Mouse (Mus musculus) right cerebral cortex, postnatal 36 days (tissue): Measurements from ENCODE around the gene Nrg3.

Experiments used
- DNase-seq, 2 experiments: peaks; one replicate each; pipeline ENCODE4 v3.0.0; 2022; ENCODE audit warnings: low spot score in 2 of 2, mixed read lengths in 1 of 2

Gene Nrg3

DNA sequence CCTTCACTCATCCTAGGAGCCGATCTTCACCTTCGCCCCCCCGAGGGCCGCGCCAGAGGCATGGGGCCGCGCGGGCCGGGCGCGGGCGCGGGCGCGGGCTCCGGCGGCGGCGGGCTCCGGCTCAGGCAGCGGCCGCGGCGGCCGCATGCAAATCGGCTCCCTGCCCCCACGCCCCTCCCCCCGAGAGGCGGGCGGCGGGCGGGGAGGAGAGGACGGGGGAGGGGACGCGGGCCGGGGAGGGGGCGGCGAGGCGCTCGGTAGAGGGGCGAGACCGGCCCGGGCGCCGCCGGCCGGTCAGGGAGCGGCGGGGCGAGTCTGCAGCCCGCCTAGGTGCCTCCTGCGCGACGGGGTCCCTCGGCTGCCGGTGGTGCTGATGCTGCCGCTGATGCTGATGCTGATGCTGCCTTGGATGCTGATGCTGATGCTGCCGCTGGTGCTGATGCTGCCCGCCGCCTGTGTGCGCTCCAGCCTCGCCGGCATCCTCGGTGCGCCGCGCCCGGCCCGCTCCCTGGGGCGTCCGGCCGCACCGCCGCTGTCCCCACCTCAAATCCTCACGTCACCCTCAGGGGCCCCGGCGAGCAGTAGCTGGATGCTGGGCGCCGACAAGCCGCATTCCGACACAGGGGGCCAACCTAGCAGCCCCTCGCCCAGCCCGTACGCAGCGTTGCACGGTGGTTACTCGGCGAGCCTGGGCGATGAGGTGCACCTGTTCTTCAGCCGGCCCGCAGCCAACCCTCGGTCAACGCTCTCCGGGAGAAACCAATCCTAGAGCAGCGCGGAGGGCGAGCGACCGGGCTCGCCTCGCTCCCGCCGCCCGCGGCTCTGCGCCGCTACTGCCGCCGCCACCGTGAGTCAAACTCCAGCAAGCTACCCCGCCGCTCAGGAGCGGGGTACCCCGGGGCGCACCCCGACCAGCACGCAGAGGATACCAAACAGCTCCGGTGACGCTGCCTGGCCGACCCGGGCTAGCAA is at the start of gene Nrg3:
TSS of gene Nrg3 (minus strand) at position 299 of the 972 bp plus-strand sequence.
- DNase-seq, result peak; percentile 44 to 51

- DNase-seq, result no peak
Observed at GRCm38 (mm10) chr14:39508956-39509355, 36.1 kb upstream of the Nrg3 start.

DNA sequence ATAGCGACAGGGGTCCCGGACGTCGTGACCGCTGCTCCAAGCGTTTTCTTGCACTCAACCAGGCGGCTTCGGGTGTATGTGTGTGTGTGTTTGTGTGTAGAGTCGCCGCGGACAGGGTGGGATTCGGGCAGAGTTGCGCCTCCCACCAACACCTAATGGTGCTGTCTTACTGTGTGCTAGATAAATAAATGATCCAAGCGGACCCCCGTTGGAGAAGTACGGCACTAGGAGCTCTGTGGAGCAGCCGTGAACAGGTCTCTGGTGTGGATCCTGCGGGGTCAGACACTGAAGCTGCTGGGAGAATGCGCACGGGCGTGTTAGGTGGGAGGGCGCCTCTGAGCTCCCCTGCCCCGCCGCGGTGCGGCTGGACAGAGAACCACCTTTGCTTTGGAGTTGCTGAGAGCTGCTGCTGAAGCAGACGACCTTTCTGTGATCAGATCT is 903 bp upstream of the Nrg3 start:
- peak; percentile 49 to 60 for DNase-seq

DNA sequence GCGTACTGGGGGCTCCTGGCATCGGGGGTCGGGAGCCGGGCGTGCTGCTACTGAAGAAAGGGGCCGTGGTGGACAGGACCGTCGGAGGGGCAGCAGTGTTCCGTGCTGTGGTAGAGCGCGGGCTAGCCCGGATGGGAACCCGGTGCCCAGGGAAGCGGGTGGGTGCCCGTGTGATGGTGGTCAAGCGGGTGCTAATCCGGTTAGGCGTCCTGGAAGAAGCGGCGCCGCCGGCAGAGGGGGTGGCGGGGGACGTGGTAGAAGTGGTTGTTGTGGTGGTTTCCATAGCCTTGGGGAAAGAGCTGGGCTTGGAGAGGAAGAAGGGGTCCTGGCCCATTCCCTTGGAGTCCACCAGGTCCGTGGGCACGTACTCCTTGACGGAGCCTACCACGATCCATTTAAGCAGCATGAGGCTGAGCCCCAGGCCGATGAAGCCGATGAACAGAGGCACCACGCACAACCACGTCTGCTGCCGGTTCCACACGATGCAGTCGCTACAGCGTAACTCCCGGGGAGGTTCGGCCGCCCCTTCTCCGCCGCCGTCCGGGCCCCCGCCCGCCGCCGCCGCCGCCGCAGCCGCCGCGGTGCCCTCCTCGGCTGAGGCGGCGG is 639 bp downstream of the Nrg3 start:
- peak; percentile 11 to 39 for DNase-seq

DNA sequence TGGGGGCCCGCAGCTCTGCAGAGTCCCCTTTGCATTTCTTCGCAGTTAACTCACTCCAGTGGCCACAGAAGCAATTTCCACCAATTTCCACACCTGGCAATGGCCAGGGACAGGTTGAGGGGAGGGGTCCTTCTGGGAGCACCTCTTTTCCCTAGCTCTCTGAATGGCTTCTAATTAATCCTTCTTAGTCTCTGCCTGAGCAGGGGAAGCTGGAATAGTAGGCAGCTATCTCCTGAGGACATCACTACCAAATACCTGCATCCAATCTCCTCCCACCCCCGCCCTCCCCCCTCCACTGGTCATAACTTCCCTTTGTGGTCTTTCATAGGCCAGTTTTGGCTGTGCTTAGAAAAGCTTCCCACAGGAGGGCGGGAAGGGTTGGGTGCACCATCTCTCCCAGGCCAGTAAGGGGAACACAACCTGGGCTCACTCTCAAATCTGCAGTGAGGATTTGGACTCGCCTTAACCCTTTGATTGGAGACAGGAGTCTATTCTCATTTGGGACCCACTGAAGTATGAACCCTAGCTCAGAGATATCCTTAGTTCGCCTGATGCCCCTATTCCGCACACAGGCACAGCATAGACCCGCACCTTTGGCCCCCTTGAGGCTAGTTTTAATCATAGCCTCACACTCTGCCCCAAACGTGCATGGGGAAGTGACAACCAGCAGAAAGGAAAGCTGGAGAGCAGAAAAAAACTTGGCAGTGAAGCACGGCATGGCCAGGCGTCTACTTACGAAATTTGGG is 1.5 kb downstream of the Nrg3 start:
- peak in 1 of 2 experiments; percentile 6 for DNase-seq

DNA sequence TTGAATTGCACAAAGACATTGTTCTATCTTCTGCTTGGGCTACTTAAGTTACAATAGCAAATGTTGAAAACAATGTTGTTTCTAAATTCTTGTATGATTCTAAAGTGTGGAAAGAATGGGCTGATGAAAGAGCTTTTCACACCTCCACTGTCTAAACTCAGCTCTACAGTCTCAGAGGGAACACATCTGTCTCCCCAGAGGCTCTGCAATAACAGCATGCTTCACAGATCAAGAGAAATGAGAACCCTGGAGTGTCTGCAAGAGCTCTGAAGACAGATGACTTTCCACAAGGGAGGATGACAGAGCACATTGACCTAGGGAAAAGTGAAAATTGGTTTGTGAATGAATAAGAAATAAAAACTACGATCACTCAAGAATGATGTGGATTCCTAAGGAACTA is 27.4 kb downstream of the Nrg3 start:
- DNase-seq, result no peak

DNA sequence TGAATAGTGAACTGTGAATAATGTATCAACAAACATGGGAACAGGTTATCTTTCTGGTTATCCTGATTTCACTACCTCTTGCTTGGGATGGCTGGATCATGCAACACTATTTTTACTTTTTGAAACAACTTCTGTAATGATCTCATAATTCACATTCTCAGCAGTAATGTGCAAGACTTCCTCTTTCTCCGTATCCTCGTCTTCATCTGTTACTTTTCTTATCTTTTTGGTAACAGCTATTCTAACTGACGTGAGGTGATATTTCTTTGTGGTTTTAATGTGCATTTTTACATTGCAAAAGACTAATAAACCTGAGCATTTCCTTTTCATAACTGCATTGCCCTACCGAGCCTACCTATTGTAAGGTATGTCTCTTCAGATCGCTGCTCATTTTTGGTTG is 44.4 kb downstream of the Nrg3 start:
- DNase-seq, result no peak

GRCm38 (mm10) chr14:39421874-39422273 is 51.0 kb downstream of the Nrg3 start:
- no peak for DNase-seq

DNA sequence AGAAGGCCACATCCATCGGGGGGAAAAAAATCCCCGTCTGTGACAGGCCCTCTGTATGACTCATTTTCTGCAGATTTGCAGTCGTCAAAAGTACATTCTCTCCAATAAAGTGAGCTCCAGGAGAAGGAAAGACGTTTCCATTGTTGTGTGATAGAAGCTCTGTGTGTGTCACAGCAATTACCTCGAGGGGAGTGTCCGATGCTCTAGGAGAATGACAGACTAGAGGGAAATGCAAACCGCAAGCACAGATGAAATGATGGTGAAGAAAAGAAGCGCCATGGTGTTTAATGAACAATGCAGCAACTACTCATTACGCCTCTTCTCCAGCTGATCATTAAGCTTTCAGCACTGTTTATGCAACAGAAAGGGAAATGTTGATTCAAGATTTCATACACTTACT is 59.6 kb downstream of the Nrg3 start:
- no peak for DNase-seq

DNA sequence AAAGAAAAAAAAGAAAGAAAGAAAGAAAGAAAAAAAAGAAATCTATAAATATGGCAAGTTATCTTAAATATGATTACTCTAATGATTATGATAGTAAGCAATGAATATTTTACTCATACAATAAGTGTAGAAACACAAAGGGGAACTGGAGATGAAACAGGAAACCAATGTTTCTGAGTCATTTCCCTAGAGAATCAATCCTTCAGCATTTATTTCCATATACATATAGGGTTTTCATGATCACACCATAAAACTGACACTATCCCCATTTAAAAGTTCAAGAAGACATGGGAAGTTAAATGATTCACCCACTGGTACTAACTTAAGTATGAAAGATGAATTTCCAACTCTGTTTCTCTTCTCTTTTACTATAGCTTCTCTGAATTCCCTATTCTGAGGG is 86.0 kb downstream of the Nrg3 start:
- DNase-seq, result no peak

DNA sequence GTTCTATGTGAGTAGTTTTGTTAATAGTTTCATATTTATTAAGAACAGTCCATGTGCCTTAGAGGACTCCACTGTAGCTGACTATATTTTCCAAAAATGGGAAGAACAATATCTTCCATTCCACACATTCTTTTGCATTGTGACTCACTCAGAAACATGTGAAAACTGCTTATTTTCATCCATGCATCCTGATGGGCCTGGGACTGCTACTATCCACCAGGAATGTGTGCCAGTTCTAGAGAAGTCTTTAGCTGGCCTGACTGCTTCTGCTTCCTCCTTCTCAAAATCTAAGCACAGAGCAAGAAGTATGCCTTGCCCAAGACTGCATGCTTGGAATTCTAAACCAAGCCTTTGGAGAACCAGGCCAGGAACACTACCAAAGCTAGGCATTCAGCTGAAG is 91.6 kb downstream of the Nrg3 start:
- DNase-seq, result no peak

GRCm38 (mm10) chr14:39373220-39373619 is 99.7 kb downstream of the Nrg3 start:
- no peak for DNase-seq

GRCm38 (mm10) chr14:39356251-39356650 is 116.6 kb downstream of the Nrg3 start:
- DNase-seq, result peak in 1 of 2 experiments; percentile 8

DNA sequence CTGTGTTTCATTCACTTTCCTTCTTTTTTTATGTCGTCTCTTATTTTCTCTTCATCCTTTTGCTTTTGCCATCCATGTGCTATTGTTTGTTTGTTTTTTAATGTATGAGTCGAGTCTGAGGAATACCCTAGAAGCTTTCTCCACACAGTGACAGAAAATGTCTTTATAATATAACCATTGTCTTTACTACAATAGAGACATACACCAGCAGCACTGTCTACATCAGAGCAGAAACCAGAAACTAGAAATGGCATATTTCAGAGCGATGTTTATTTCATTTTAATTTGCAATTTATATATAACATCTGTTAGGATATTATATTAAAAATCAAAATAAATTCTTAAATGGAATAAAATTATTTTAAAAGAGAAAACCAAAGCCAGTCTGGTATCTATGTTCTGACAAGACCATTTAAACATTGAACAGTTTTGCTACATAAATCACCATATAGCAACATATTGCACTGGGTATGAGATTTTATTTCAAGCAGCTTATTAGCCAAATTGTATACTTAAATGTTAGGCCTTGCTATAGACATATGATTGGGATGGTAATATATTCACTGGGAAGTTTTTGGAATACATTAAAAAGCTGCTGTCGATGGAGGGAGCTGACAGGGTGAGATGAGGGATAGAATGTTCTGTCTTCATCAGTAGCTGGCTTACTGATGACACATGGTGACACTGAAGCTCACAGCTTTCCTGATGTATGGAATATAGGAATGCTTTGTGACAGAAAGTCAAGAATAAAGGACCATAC is 120.7 kb downstream of the Nrg3 start:
- DNase-seq, result no peak

DNA sequence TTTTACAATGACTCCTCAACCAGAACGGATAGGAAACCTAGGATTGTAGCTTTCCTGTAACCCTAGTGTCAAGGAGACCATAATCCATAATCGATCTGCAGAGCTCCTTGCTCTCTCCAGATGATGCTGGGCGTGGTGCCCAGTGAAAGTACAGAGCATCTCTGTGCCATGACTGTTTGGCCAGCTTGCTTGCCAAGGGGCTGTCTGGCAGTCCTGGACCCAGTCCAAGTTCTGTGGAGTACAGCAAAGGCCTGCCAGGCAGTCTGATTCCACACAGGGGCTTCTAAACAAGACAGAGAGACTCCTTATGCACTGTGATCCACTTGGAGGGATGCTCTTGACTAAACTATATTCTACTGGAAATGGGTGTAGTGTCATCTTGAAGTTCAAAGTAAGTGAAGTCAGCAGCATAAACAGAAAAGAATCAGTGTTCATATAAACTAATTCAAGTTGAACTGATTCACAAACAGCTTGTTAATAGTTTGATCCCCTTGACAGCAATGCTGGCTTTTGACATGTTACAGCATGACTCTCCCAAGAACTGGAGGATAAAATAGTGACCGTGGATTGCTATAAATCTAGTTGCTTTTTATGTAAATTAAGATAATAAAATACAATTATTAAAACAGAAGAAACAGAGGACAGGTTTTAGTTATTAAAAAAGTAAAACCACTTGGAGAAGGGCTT is 155.3 kb downstream of the Nrg3 start:
- peak; percentile 41 for DNase-seq

DNA sequence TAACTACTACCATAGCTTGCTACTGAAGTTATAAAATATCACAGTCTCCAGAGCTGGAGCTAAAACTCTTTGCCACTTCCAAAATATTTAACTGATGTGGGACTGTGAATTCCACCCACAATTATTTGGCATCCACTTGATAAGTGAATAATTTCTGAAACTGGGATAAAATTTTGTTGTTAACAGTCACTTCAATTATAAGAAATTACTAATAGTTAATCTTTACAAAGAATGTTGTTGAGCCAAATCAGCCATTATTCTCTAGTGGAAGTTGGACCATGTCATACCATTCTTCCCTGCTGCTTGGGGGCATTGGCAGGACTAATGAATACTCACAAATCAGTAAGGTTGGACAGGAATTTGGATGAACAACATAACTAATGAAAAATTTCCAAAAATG is 158.8 kb downstream of the Nrg3 start:
- DNase-seq, result no peak

DNA sequence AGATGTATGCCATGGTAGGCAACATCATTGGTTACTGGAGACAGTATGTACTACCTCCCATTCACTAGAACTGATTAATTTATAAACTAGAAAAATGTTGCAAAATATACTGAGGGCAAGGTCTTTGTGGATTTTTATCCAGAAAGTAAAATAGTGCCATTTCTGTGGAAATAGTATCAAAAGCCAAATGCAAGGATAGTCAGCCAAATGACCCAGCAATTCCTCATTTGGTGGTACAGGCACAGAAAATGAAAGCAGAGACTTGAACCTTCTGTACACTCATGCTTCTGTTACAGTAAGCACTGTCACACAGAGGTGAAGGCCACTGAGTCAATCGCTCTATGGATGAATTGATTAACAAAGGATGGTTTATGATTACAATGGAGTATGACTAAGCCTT is 207.8 kb downstream of the Nrg3 start:
- no peak for DNase-seq

GRCm38 (mm10) chr14:39264422-39264821 is 208.5 kb downstream of the Nrg3 start:
- no peak for DNase-seq

- peak in 1 of 2 experiments; percentile 9 for DNase-seq
Observed at GRCm38 (mm10) chr14:39261016-39261415, 211.9 kb downstream of the Nrg3 start.

- no peak for DNase-seq
Observed at GRCm38 (mm10) chr14:39255391-39255790, 217.5 kb downstream of the Nrg3 start.

GRCm38 (mm10) chr14:39240267-39240666 is 232.6 kb downstream of the Nrg3 start:
- DNase-seq, result no peak
